Mouse (Mus musculus): ENCODE results near the gene Vegfb.

Gene Vegfb

GRCm38 (mm10) chr19:6972247-6972917 lies 15.1 kb downstream of the Vegfb start:
- no peak for DNase-seq (ENCODE audit: low read depth, low spot score)

DNA sequence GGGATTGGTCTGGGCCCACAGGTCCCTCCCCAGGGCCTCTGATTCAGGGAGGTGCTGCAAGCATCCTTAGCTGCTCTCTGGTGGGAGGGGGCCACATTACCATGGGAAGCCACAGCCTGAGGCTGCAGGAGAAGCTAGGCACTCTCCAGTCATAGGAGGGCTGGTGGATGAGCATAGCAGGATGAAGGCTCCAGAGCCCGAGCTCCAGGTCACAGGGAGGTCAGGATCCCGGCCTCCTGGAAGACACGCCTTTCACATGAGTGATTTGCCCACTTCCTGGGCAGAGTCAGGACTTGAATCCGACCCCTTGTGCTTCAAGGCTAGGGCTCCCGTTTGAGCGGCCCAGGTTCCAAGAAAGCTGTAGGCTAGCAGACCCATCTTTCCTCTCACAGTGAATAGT lies 15.8 kb downstream of the Vegfb start:
- no peak for DNase-seq (ENCODE audit: low read depth, low spot score)

GRCm38 (mm10) chr19:6970460-6971085 lies 16.9 kb downstream of the Vegfb start:
- no peak for DNase-seq (ENCODE audit: low read depth, low spot score)

DNA sequence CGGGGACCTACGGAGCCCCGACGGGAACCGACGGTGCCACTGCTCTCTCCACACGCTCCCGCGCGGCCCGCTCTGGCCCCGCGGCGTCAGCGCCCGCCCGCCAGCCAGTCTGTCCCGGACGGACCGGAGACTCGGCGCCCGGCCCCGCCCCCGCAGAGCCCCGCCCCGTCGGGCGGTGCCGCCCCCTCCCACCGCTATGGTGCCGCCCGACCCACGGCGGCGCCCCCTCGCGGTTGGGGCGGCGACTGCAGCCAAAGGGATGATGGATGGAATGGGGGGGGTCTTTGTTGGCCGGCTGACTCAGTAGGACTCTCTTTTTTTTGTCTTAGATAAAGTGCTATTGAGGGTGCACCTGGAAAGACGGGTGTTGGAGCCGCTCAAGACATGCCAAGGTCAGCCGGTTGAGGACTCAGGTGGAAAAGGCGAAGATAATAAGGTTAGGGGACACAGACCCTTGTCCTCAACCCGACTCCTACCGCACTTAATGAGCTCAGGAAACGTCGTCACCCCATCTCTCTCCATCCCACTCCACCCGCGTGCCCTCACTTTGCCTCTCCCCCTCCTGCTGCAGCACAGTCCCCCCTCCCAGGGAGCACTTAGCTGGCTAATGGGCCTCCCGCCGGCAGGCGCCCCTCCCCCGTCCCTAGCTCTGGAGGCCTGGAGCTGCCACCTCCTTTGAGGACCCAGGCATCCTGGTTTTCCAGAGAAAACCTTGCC lies 17.6 kb downstream of the Vegfb start:
- DNase-seq (ENCODE audit: low read depth, low spot score), result no peak

- no peak for DNase-seq (ENCODE audit: low read depth, low spot score)
Measured at GRCm38 (mm10) chr19:6969291-6969664, 18.2 kb downstream of the Vegfb start.

DNA sequence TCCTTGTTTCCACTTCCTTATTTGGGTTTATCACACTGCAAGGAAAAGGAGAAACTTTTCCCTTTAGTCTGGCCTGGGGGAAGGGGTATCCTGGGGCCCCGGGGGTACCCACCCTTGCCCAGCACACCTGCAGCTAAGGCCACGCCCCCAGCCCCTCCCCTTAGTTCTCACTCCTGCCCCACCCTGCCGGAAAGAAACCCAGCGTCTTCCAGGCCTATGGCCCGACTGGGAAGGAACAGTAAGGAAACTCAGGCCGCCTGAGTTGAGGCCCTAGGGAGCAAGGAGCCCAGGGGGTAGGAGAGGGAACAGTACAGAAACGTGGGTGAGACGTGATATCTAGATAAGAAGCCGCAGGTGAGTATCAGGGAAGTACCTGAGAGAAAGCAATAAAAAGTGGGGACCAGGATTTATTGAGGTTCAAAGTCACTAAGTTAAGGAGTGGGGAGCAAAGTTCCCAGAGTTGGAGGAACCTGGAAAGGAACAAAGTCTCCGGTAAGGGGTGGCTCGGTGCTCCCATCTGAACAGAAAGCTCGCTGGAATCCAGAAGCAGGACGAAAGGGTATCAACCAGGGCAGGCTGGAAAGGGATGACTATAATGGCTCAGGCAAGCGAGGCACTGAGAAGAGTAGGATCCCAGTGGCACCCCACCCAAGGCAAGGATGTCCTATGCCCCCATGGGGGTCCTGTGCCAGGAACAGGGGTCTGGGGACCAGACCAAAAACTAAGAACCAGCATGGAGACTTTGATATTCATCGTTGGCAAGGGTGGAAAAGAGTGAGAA lies 18.8 kb downstream of the Vegfb start:
- DNase-seq (ENCODE audit: low read depth, low spot score), result no peak

- no peak for DNase-seq (ENCODE audit: low read depth, low spot score)
Measured at GRCm38 (mm10) chr19:6956461-6956860, 31.0 kb downstream of the Vegfb start.

- no peak for DNase-seq (ENCODE audit: low read depth, low spot score)
Measured at GRCm38 (mm10) chr19:6955424-6955823, 32.0 kb downstream of the Vegfb start.

DNA sequence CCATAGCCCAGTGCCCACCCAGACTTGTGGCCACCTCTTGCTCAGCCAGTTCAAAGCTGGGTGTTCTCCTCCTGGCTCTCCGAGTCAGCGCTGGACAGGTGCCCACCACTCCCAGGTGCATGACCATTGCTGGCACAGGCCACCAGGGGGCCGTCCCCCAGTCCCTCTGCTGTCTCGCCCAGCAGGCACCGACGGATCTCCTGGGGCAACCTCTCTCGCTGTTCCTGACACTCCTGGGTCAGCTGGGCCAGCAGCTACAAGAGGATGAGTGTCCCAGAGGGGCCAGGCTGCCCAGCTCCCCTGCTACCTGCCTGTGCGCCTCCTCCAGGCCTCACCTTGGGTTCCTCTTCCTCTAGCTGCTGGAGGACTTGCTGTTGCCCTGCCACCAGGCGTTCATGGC lies 33.4 kb downstream of the Vegfb start:
- DNase-seq (ENCODE audit: low read depth, low spot score), result no peak

DNA sequence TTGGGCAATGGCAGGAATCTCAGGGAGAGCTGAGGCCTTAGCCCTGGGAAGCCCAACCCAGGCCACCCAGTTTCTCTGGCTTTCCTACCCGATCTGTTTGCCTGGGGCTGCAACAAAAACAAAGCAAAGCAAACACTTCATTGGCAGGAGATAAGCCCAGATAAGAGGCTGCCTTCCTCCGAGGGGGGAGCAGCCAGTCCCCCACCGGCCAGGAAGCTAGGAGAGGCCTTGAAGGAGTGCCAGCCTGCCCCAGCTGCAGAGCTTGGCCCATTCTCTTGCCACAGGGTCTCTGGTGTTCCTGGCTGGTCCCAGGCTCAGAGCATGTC lies 34.8 kb downstream of the Vegfb start:
- DNase-seq (ENCODE audit: low read depth, low spot score), result no peak

- peak; percentile 39 for DNase-seq (ENCODE audit: low read depth, low spot score)
Measured at GRCm38 (mm10) chr19:6951994-6952711, 35.3 kb downstream of the Vegfb start.

- peak; percentile 88 for DNase-seq (ENCODE audit: low read depth, low spot score)
Measured at GRCm38 (mm10) chr19:6951381-6951968, 36.0 kb downstream of the Vegfb start.

- no peak for DNase-seq (ENCODE audit: low read depth, low spot score)
Measured at GRCm38 (mm10) chr19:6950613-6951153, 36.8 kb downstream of the Vegfb start.

DNA sequence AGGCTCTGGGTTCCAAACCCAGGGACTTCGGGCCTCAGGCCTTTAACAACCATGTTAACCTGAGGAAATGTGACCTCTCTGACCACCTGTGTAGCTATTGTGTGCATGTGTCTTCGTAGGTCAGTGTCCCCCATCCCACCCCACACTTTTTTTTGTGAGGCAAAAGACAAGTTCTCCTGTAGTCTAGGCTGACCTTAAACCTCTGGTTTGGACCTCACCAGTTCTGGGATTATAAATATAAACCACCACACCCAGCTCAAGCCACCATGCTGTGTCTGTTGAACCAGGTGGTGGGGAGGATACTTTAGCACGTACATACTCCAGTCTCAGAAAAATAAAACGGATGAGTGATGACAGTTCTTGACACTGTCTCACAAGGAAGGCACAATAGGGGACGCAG lies 37.5 kb downstream of the Vegfb start:
- no peak for DNase-seq (ENCODE audit: low read depth, low spot score)

DNA sequence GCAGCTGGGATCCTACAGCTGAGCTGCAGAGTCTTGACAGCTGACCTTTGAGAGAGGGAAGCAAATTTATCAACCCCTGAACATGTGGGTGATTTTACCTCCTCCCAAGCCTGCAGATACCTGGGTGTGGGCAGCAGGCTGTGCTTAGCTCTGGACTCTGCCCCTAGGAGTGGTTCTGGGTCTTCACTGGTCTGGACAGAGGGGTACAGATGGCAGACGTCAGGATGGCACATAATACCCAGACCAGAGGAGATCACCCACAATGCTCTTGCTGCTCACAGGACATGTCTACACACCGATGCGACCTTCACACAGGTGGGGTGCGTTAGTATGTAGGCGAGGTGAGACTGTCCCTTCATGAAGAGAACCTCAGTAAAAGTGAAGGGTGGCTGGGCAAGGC lies 37.9 kb downstream of the Vegfb start:
- DNase-seq (ENCODE audit: low read depth, low spot score), result no peak

DNA sequence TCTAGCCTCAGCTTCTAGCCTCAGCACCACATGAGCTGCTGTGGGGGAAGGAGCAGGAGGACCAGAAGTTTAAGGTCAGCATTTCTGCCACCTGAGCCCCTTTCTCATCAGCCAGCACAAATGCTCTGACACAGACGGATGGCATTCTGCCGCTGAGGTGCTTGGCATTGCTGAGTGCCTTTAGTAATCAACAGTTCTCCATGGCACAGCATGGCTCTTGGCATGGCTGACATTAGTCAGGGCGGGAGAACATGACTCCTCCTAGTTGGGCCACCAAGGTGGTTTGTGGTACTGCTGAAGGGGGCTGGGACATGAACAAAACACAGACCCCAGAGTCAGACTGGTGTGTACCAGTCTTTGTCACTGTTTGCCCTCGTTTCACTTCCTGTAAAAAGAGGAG lies 39.3 kb downstream of the Vegfb start:
- DNase-seq (ENCODE audit: low read depth, low spot score), result no peak

DNA sequence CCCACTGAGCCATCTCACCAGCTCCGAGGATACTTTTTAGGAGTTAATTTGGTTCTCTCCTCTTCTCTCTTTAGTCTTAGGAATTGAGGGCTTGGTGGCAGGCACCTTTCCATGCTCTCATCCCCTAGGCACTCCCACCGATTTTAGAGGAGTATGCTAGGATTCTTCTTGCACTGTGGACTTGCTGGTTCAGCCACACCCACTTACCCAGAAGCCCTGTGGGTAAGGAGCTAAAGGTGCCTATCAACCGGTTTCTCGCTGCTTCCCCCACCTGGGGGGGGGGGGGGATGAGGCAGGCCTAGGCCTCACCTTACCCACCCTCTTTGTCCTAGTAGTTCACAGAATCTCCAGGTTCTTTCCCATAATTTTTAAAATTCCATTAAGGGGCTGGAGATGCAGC lies 39.7 kb downstream of the Vegfb start:
- no peak for DNase-seq (ENCODE audit: low read depth, low spot score)

DNA sequence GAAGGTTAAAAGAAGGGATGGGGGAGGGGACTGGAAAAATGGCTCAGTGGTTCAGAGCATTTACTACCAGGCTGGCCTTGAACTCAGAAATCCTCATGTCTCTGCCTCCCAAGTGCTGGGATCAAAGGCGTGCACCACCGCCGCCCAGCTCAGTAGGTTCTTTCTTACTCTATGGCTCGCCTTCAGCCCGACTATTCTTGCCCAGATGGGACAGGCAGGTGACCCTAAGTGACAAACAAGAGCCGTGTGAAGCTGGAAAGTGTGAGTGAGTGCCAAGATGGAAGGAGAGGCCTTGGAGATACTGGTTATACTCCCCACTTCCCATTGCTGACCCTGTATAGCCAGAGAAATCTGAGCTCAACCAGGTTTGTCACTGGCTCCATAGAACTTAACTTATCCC lies 43.7 kb downstream of the Vegfb start:
- no peak for DNase-seq (ENCODE audit: low read depth, low spot score)

GRCm38 (mm10) chr19:6942764-6943163 lies 44.7 kb downstream of the Vegfb start:
- no peak for DNase-seq (ENCODE audit: low read depth, low spot score)

DNA sequence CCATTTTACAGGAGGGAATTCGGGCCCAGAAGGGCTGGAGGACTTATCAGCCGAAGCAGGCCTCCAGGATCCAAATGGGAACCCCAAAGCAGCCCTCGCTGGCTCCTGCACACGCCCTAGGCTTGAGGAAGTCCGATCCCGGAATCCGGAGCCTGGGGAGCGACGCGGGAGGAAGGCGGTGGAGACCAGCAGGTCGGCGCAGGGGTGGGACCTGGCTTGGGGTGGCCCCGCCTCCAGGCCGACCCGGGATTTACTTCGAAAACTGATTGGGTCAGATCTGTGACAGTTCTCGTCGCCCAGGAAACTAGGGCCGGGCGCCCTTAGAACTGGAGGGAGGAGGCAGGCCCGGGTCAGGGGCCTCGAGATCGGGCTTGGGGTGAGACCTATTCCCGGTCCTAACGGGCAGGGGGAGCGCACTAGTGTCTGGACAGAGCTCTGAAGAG lies 45.2 kb downstream of the Vegfb start, which contains the start of gene Gpr137:
Gene Gpr137 (minus strand): TSS at position 232 of the 443 bp plus-strand sequence.
- DNase-seq (ENCODE audit: low read depth, low spot score), result peak; percentile 76

Measured in retina, postnatal 7 days (tissue).